Mouse (Mus musculus) lung, adult 2 months (tissue): ENCODE measurements around the gene Cd247. TPM values are rescaled to one million over a fixed set of nuclear protein-coding genes. Genes with fewer than 3 reads are reported as not detected.

Source experiments
- DNase-seq: peaks from one replicate; pipeline ENCODE4 v3.0.0; 2022
- H3K4me1 ChIP-seq: fragments of 200-500 bp; 2 replicates; pipeline ENCODE4 v1.6.1; 2011; ENCODE audit warnings: low read length; ENCODE audit not compliant: control insufficient read depth, insufficient read depth
- H3K4me3 ChIP-seq: fragments of 200-500 bp; replicated peaks from 2 replicates; pipeline ENCODE3; 2011; ENCODE audit warnings: low read depth, mild to moderate bottlenecking, control low read depth, low read length; ENCODE audit errors: extremely low read depth
- CTCF ChIP-seq: fragments of 200-500 bp; IDR thresholded peaks from 2 replicates; pipeline ENCODE4 v1.5.1; 2011; ENCODE audit warnings: mild to moderate bottlenecking, low read length, control low read depth; ENCODE audit not compliant: insufficient read depth
- POLR2A ChIP-seq: fragments of 200-500 bp; IDR thresholded peaks from 2 replicates; pipeline ENCODE4 v1.6.1; 2011; ENCODE audit warnings: low read depth, mild to moderate bottlenecking, control low read depth, low read length, borderline replicate concordance; ENCODE audit errors: extremely low read depth
- WGBS: fragments of 180-500 bp; shearing (Covaris S2); methylation state at CpG from one replicate; pipeline ENCODE4 v1.1.7; 2018; 5-methylcytosine and 5-hydroxymethylcytosine counted together
- polyA plus RNA-seq: library from polyadenylated mRNA; depleted of rRNA; stranded (reverse); fragments of >200 nt; gene quantifications from 2 replicates; pipeline ENCODE4 v1.2.3, GENCODE M21; 2012

Gene Cd247
- polyA plus RNA-seq, 1 experiment, result 10.7 TPM

DNA sequence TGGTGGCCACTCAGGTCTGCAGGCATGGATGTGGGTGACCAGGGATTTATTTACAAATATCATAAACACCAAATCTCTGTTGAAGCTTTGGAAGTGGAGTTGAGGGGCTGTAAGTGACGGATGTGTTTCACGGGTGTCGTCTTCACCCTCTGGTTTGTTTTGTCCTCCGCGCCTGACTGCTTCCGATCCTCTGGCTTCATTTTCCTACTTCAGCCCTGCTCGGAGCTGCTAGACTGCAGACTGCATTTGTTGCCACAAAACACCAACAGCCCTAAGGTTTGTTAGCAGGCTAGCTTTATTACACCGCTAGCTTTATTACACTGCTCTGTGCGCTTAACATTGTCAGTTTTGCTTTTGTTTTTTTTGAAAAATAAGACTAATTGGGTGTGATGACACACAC lies 2.9 kb downstream of the Cd247 start:
- Histone ChIP-seq H3K4me3 (no peak overlapping the region), H3K4me1 (no peaks in the 10 kb centered on the region)
- DNase-seq, result no peak
- WGBS, result 79% methylated on average over 9 of the region's 9 CpGs
- TF ChIP-seq CTCF, result no peak
- no peak for TF ChIP-seq POLR2A

DNA sequence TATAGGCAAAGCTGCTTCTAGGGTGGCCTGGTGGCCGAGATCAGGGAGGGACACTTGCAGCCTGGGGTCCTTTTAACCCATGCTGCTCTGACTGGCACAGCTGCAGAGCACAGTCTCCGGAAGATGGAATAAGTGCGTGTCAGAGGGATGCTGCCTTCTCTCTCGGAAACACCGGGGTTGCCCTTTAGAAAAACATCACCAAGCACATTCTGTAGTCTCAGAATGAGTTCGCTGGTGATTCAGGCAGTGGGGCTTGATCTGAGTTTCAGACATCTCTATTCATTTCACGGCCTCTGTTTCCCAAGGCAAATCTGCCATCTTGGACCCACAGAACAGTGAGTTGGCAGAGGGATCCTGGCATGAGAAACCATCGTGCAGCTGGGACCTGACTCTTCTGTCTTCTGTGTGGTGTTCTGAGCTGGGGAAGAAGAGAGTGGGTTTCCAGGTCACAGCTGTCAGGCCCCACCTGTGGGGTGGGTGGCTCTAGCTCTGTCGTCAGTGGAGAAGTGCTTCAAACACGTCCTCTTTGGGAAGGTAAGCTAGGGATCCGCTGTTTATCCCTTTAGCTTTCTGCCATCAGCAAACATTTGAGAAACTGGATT lies 13.3 kb downstream of the Cd247 start:
- Histone ChIP-seq H3K4me3 (no peak overlapping the region), H3K4me1 (no peaks in the 10 kb centered on the region)
- DNase-seq, result no peak
- TF ChIP-seq CTCF (no peak), POLR2A (no peak)
- WGBS, result 79% methylated on average over 11 of the region's 11 CpGs

DNA sequence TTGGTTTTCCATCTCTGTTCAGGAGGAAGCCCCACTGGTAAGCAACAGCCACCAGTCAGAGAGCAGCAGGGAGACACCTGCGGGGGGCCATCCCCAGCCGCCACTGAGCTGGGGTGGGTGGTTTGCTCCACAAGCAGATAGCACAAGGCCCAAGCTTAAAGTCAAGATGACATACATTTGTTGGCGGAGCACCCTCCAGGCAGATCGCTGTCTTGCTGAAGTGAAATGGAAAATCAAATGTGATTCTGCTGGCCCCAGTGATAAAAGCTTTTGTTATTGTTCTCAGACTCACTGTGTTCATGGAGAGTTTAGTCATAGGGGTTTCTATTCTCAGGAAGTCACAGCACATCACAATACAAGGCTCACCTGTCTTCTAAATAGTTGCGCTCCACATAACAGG lies 14.6 kb downstream of the Cd247 start:
- Histone ChIP-seq H3K4me1 (no peaks in the 10 kb centered on the region), H3K4me3 (no peak overlapping the region)
- TF ChIP-seq POLR2A (no peak), CTCF (no peak)
- 91% methylated on average over 5 of the region's 5 CpGs for WGBS
- DNase-seq, result no peak

DNA sequence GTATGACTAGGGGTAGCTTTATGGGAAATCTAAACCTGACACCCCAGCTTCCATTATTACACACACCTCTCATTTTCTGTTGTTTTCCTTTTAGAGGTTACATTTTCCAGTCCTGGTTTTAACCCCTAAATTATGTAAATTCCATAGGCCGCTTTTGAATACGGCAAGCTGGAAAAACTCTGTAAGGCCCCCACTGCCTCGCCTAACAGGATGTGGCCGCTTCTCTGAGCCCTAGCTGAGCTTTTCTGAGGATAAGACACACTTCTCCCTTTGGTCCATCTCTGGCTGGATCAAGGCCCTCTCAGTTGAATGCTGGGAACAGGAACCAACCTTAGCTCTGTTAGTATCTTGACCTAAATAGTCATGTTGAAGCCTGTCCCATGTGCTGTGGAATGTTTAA lies 15.7 kb downstream of the Cd247 start:
- TF ChIP-seq POLR2A, result no peak
- no peak for TF ChIP-seq CTCF
- WGBS, result 93% methylated on average over 4 of the region's 4 CpGs
- no peak overlapping the region for H3K4me3 ChIP-seq

DNA sequence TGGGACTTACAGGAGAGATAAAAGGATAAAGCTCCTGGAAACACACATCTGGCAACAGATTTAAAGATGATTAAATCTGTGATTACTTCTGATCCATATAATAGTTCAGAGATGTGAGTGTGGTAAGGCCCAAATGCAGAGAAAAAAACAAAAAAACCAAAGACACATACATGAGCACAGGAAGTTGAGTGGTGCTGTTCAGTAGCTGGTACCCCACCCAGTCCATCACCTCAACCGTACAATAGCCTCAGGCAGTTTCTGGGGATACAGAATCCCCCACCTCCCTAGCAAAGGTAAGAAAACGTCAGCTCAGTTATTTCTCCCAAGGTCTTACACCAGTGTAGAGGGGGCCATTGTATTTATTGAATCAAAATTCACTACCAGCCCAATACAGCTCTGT lies 22.2 kb downstream of the Cd247 start:
- no peak for TF ChIP-seq CTCF
- TF ChIP-seq POLR2A, result no peak
- Histone ChIP-seq H3K4me1 (no peaks in the 10 kb centered on the region), H3K4me3 (no peak overlapping the region)
- 70% methylated on average over 2 of the region's 2 CpGs for WGBS
- DNase-seq, result no peak

More for the DNA sequence above, 15.7 kb downstream of the Cd247 start:
- no peaks in the 10 kb centered on the region for H3K4me1 ChIP-seq
- DNase-seq, result no peak

DNA sequence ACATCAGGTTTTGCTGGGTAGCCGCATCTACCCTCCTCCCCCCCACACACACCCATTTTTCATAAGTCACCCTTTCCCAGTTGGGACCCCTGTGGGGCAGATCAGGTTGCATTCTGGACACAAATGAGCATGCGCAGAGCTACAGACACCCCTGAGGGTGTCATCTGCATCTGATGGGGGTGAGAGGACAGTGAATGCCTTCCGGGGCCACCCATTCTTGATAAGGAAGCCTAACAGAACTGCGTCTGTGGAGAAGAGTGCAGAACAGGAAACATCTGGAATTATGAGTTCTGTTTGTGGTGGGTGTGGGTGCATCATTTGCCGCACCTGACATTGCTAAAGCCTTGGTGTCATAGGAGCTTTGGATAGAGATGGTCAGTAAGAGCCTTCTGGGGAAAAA lies 22.7 kb downstream of the Cd247 start:
- WGBS, result 72% methylated on average over 5 of the region's 5 CpGs
- Histone ChIP-seq H3K4me3 (no peak overlapping the region), H3K4me1 (no peaks in the 10 kb centered on the region)
- DNase-seq, result no peak
- TF ChIP-seq CTCF (no peak), POLR2A (no peak)

DNA sequence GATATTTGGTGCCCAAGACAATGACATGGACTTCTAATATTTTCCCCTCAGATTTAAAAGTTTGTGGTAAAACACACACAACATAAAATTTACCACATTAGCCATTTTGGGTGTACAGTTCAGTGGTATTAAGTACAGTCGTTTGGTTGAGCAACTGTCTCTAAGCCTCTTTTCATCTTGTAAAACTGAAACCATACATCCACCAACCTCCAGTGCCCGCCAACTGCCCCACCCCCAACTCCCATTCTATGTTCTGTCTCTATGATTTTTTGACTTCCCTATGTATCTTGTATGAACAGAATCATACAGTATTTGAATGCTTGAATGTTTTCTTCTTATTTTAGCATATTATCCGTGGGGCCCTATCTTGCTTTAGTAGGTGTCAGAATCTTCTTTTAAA lies 24.3 kb downstream of the Cd247 start:
- 77% methylated on average over 3 of the region's 3 CpGs for whole genome bisulfite sequencing
- Histone ChIP-seq H3K4me3 (no peak overlapping the region), H3K4me1 (no peaks in the 10 kb centered on the region)
- DNase-seq, result no peak
- TF ChIP-seq POLR2A (no peak), CTCF (no peak)

DNA sequence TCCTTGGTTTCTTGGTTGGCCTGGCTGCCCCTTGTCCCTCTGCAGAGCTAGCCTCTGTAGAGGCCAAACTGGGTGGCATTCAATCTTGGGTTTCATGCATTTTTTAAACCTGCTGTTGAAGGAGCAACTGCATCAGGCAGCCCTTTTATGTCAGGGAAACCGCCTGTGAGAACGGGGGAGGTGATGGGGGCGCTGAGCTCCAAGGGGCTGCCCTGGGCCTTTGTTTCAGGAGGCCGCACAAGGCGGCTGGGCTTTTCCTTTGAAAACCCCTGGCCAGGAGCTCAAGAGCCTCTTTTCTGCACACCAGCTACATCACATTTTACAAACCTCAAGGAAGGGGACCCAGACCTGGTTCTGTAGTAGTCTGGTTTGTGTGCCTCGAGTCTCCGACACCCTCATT lies 25.6 kb downstream of the Cd247 start:
- H3K4me3 ChIP-seq, result no peak overlapping the region
- no peaks in the 10 kb centered on the region for H3K4me1 ChIP-seq
- 59% methylated on average over 7 of the region's 7 CpGs for WGBS

DNA sequence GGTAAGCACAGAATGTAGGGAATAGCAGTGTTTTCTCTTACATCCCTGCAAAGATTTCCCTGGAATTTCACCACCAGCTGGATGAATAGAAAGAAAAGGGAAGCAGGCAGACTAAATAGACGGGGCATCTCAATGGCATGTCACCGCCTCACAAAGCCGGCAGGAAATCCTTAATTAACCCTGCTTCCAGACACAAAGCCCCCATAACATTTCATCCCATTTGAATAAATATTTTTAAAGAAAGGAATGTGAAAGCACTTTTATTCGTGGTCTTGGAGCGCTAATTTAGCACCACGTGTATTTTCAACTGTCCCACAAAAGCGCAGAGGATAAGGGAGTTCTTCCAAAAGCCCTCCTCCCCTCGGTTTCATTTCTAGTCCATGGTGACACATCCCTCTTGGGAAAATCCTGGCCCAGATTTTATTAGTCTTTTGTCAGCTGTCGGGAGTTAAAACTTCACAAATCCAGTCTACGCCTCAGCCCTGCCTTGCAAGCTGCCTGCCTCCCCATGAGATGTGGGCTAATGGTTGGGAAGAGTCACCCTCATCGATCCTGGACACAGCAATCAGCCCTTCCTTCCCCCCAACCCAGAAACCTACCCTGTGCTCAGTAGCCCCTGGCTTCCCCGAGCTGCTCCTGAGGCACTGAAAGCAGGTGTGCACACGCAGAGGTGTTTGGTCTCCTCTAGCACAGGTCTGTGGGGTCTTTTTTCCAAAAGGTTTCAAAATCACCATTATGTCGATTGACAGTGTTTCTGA lies 26.2 kb downstream of the Cd247 start:
- H3K4me3 ChIP-seq, result no peak overlapping the region
- TF ChIP-seq CTCF (no peak), POLR2A (no peak)
- no peak for DNase-seq
- no peaks in the 10 kb centered on the region for H3K4me1 ChIP-seq
- 35% methylated on average over 14 of the region's 14 CpGs for WGBS

More for the DNA sequence above, 25.6 kb downstream of the Cd247 start:
- TF ChIP-seq POLR2A, result no peak
- no peak for TF ChIP-seq CTCF
- no peak for DNase-seq

DNA sequence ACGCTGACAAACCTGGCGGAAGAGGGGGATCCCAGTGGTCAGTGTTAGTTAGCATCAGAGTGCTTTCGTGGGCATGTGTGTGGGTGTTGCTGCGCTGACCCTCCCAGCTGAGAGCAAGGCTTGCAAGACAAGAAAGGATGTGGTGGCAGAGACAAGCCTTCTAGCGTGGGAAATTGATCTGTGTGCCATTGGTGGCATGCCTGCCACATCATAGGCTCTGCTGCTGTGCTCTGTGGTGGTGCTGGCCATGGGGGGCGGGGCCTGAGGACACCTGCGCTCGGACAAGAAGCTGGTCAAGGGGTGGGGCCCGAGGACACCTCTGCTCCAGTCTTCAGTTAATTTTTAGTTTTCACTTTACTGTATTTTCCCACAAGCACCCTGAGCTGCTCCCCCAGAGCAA lies 27.9 kb downstream of the Cd247 start:
- TF ChIP-seq POLR2A (no peak), CTCF (no peak)
- H3K4me3 ChIP-seq, result no peak overlapping the region
- WGBS, result 90% methylated on average over 9 of the region's 9 CpGs
- no peaks in the 10 kb centered on the region for H3K4me1 ChIP-seq
- DNase-seq, result no peak
